Mouse (Mus musculus): ENCODE measurements around the gene Itsn2.
"Not testable (repeated sequence)": the region's sequence is repeated elsewhere in the genome, so short reads cannot be mapped to it uniquely, and the experiment has no call there.

Itsn2 gene

DNA sequence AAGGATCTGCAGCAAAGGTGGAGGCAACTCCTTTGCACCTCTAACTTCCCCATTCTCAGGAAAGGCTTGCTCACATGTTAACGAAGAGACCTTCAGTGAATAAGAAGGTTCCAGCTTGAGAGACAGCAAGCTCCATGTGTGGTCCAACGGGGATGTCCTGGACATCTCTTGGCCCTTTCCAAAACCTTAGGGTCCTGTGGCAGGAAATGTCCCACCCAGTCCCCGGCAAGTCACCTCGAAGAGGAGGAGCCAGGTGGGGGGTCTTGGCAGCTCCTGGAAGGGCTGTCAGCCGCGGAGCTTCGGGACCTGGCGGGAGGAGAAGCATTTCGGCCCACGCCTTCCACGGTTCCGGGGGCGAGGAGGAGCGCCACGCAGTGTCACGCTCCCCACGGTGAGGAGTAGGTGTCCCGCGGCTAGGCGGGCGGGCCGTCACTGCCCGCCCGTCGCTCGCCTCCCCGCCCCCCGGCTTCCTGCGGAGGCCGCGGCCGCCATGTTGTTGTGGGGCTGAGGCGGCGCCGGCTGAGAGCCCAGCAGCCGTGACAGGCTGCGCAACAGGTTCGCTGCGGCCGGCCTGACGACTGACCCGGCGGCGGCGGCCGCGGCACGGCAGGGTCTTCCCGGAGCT, at the start of gene Itsn2, which contains the start of gene Gm3625:
TSS of gene Itsn2 (plus strand) at position 98 of the 625 bp plus-strand sequence.
TSS of gene Gm3625 (minus strand) at position 387 of the 625 bp plus-strand sequence.
- DNase-seq = peak; percentile 80

DNA sequence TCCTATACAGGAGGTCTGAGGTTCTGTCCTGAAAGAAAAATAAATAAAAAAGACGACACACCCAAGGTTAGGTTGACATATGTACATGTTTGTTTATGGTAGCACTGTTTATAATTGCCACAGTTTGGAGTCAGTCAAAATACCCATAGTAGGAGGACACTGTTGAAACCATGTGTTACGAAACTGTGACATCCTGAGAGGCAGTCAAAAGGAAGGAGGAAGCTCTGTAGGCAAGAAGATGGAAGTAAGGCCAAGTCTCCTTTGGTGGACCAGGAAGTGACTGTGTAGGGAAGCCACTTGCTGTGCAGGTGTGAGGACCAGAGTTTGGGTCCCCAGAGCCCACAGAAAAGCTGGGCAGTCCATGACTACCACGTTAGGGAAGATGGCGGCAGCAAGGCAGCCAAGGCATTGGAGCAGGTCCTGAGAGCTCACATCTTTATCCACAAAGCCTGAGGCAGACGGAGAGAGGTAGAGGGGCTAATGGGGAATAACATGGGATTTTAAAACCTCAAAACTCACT, 48.0 kb upstream of the Itsn2 start:
- peak; percentile 58 for DNase-seq

DNA sequence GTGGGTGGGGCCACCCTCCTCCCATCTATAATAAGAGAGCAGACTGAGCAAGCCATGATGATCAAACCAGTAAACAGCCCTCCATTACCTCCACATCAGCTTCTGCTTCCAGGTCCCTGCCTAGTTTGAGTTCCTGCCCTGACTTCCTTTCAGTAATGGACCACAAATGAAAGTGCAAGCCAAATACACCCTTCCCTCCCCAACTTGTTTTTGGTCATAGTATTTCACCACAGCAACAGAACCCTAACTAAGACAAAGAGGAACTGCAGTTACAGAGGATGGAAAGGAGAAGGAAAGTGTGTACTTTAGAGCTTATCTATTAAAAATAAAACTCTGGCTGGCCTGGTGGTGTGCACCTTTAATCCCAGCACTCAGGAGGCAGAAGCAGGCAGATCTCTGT, 47.0 kb upstream of the Itsn2 start:
- peak; percentile 28 for DNase-seq

DNA sequence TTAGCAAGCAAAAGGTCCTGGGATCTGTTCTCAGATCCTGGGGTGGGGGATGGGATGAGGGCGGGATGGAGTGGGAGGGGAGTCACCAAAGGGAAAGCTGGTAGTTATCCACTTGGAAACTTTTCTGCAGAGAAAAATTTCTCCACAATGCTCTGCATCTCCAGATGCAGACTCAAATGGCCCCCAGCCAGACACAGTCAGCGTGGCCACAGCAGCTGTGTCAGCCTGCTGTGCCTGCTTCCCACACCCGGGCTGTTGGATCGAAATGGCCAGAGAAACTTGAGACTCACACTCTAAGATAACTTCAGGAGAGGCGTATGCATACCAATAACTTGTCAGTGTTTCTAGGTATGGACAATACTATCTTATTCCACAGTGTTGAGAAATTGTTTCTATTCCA, 45.9 kb upstream of the Itsn2 start:
- DNase-seq = peak; percentile 40

DNA sequence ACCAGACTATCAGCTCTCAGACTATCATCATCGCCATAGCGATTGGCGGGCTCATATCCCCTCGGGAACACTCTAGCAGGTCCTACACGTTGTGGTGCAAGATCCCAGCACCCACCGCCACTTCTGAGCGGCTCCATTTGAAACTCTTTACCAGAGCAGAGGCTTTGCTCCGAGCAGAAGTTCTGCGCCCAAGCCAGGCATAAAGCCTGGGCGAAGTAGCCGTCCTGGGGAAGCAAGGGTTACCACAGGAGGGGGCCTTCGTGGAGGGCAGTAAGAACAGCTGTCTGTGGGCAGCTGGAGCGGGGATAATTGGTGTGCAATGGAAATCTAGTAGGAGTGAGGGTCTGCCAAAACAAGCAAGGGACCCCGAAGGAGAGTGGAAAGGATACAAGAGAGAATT, 44.9 kb upstream of the Itsn2 start:
- DNase-seq = no peak

DNA sequence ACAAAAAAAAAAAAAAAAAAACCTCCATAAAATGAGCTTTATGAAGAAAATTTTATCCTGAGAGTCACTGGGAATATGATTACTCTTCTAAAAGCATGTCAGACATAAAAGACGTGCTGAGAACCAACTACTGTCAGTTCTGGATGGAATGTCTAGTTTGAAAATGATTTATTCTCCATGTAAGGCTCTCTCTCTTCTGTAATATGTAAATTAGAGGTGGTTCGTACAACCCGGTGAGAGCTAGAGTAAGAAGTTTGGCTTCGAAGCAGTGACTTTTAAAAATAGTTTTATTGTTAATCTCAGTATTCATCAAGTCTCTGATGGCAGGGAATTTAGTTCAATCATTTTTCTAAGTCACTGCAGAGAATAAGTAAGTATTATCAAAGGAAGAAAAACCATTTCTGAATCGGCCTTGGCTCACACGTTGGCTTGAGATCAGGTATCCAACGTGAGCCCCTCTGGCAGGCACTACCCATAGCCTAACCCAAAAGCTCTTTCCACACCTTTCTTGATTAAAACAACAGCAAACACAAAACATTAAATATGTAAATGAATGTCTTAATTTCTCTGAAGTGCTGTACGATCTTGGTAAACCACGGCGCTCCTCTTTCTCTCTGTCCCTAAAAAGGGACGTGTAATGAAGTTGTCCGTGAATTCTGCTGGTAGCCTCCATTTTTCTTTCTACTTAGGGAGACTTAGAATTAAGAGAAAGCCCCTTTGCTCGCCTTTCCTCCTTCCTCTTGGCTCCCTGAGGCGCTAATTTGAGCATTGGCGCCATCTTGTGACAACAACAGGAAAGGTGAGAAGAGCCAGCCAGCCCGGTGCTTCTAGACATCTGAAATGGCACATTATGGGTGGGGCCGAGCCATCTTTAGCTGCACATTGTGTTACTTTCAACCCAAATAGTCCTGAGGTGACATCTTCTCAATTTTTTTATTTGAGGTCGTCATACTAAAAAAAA, 44.1 kb upstream of the Itsn2 start:
- peak; percentile 87 for DNase-seq

DNA sequence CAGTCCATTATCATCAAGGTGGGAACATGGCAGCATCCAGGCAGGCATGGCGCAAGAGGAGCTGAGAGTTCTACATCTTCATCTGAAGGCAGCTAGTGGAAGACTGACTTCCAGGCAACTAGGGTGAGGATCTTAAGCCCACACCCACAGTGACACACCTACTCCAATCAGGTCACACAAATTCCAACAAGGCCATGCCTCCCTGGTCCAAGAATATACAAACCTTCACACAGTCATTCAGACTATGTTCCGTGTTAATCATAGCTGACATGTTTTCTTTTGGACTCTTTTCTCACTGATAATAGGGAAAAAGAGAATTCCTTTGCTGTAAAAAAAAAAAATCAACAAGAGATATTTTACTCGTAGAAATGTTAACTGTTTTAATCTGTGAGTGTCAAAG, 38.7 kb upstream of the Itsn2 start:
- not testable (repeated sequence) for DNase-seq

DNA sequence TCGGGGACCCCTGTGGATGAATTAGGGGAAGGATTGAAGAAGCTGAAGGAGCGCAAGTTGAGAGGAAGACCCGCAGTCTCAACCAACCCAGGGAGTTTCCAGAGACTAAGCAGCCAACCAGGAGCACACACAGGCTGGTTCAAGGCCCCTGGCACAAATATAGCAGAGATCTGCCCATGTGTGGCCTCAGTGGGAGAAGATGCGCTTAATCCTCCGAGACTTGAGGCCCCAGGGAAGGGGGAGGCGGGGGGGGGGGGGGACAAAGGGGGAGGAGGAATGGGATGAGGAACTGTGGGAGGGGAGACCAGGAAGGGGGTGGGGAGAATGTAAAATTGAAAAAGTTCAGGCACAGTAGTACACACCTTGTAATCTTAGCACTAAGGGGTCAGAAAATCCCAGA, 37.0 kb upstream of the Itsn2 start:
- DNase-seq = no peak

DNA sequence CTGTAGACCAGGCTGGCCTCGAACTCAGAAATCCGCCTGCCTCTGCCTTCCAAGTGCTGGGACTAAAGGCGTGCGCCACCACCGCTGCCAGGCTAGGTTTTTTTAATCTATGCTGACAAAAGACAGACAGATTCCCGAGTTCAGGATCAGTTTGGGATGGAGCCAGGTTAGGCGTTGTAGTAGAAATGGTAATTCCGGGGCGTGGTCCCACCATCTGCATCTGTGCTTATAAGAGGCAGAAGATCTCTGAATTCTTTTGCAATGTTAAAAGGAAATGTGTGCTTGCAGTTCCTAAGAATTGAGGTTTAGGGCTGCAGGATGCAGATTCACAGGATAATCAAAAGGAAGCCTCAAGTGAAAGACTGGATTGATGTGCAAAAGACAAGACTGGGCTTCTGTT, 35.5 kb upstream of the Itsn2 start:
- DNase-seq = no peak

DNA sequence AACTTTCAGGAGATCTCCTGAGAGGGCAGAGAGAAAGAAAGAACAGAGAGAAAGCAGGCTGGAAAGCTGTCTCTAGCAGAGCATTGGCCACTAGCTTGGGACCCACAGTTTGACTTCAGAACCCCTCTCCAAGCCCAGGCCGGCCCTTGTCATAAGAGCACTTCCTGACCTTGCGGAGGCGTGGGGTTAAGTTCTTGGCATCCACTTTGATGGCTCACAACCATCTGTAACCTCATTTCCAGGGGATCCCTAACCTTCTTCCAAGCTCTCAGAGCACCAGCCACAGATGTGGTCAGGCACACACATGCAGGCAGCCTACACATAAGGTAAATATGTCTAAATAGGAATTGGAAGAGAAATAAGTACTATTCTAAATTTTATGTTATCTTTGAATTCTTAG, 35.0 kb upstream of the Itsn2 start:
- no peak for DNase-seq

DNA sequence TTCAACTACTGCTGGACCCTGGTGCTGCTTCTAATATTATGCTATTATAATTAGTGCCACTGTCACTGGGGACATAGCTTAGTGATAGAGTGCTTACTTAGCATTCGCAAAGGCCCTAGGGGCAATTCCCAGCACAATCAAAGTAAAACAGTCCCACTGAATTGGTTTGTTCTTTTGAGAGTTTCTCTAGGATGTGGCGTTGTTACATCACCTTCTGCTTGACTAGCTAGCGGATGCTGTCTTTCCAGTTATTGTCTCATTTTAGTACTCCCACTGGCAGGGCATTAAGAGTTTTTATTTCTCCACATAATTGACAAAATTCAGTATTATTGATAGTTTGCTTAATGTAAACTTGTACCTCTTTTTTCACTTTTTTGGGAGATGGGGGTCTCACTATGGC, 34.4 kb upstream of the Itsn2 start:
- DNase-seq = no peak

DNA sequence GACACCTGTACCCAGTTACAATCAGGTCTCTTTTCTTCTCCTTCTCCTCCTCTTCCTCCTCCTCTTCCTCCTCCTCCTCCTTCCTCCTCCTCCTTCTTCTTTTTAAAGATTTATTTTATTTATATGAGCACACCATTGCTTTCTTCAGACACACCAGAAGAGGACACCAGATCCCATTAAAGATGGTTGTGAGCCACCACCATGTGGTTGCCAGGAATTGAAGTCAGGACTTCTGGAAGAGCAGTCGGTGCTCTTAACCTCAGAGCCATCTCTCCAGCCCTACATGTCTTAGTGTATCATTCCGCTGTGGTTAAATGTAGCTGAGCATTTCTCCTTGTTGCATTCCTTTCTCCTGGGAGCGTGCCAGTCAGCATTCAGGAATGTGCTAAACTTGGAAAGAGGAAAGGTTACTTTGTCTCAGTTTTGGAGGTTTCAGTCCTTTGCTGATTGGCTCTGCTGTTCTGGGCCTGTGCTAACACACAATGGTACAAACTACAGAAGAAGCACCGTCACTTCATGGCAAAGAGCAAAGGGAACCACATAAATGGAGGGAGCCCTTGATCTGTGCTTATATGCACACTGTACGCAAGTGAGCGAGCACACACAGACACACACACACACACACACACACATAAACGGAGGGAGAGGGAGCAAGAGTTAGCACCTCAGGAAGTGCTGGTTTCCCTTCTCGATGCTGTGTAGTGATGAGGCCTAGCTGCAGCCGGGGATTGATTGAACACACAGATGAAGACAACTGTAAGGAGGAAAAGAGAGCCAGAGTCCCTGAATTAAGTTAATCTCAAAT, 33.8 kb upstream of the Itsn2 start:
- peak; percentile 46 for DNase-seq

DNA sequence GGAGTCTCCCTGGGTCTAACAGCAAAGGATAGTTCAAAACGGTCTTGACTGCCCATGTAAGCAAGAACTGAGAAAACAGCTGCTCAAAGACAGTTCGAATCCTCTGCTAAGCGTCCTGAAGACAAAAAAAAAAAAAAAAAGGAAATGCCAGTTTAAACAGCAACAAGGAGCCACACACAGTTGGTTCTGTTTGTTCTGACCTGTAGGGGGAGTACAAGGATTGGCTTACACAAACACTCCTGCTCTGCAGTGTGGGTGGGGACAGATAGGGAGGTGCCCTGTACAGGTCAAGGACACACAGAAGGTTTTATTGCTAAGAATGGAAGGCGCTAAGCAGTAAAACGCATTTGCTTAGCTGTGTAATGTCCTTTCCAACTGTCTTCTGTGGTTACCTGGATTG, 20.6 kb upstream of the Itsn2 start:
- DNase-seq = peak; percentile 89

DNA sequence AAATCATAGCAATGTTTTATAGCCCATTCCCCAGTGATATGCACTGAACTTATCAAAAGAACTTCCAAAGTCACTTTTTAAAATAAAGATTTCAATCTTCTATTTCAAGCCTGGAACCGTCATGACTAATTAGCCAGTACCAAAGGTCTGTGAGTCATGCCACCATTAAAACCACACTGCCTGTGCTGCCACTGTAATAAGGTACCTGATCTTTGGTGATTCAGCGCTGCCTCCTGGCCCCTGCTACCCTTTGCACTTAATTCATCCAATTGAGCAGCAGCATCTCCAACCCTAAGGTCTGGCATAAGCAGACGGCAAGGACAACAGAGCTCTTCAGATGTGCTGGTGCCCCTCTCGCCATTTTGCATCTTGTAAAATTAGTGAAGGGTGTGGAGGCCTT, 18.4 kb upstream of the Itsn2 start:
- no peak for DNase-seq

DNA sequence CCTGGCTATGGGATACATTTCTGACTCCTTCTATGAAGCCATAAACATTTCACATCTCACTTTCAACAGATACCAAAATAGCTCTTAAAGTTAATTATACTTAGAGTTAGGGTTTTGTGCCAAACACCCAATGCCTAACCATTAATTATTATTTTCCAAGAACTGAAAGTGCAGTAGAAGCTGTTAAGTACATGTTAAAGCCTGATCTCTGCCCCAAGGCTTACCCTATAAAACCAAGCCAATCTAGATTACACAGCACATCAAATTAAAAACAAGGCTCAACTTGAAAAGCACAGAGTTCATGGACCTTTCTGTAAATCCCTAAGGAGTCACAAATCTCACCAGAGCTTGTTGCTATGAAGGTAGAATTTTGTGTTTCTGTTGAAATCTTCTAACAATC, 10.1 kb upstream of the Itsn2 start:
- DNase-seq = no peak

DNA sequence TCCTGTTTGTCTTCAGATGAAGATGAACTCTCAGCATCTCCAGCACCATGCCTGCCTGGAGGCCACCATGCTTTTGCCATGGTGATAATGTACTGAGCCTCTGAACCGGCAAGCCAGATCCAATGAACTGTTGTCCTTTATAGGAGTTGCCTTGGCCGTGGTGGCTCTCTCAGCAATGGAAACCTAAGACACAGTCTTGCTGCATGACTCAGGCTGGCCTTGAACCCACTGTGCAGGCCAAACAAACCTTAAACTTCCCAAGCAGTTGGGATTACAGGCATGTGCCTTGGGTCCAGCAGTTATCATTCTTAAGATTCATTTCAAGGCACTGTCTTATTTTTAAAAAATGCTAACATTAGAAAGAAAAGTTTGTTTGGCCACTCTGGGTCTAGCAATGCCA, 4.6 kb upstream of the Itsn2 start:
- no peak for DNase-seq

DNA sequence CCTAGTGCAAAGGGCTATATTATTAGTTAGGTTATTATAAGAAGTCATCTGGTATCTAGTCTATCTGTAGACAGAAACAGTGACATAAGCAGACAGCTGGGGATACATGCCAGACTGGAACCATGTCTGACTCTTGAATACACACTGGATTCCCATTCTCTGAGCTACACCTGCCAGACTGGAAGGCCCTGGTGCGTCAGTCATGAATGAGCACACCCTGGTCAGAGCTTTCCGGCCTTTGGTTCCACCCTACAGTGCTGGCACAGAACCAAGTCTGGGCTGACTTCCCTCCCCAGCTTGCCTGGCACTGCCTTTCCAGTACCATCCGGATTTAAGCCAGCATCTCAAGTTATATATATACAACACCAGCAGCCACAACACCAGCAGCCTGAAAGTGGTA, 3.8 kb upstream of the Itsn2 start:
- peak; percentile 74 for DNase-seq

DNA sequence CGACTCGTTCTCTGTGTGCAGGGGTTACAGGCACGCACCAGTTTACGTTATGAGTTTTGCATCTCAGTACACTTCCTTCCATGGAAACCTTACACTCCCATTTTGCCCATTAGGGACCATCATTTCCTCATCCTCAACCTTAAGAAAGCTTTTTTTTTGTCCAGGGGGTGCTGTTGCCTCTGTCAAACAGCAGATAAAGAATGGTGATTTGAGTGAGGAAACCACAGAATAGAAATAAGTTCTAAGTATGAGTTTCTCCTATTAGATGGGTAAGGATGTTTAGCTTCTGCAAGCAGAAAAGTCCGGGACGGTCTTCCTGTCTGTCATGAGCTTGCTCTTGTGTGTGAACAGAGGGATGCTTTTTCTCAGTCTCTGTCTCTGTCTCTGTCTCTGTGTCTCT, 413 bp upstream of the Itsn2 start:
- DNase-seq = no peak

DNA sequence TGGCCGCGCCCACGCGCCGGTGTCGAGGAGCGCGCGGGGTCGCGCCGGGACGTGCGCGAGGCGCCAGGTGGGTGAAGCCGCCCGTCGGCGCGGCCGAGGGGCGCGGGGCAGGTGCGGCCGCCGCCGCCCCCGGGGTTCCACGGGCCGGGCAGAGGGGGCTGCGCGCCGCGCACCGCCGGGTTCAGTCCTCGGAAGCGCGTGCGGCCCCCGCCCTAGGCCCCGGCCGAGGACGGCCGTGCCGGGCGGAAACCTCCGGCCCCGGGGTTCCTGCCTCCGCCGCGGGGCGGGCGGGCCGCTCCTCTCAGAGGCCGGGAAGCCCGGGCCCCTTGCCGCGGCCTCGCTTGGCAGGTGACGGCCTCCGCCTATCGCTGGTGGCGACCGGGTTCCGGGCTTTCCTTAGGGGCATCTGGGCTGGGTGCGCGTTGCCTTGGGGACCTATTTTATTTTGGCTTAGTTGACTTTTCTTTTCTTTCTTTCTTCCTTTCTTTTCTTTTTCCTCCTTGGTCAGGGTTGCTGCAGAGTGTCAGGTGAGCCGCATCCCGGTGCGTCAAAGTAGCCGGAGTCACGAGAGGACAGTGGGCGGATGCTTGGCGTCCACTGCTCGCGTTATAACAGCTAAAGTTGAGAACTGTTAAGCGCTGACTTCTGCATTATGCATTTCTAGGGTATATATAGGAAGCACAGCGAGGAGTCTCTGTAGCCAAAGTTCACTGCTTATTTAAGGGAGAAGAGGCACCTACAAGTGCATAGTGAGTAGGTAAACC, 910 bp downstream of the Itsn2 start:
- DNase-seq = peak; percentile 63

DNA sequence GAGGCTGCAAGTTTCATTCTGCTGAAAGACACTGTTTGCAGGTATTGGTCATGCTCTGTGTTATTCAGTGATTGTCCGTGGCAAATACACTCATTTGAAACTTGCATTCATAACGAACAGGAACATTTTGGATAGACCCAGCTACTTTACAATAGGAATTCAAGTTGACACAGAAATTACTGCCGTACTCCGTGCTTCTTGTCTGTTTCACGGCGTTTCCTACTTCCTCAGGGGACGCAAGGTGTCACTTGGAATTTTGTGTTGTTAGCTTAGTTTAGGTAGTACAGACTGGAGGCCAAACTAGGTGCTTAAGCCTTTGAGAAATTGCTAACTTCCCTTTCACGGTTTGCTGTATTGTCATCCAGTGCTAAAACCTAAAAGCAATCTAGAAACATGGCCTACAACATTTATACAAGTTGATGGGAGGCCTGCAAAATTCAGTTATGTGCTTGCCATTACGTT, 1.5 kb downstream of the Itsn2 start:
- no peak for DNase-seq

DNA sequence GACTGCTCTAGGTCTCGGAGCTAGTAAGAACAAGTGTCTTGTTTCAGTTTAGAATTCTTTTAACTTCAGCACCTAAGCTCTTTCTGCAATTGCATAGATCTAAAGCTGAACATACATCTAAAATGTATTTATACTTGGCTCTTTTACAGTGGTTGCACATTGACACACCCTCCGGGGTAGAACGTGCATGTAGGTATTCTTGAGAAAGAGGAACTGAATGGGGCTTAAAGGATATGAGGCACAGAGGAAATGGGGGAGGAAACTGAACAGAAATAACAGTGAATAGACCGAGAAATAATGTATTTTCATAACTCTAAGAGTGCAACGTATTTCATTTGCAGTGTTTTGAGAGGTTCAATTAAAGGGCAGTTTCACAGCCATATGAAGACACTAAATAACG, 2.6 kb downstream of the Itsn2 start:
- DNase-seq = peak; percentile 32

All from lung, postnatal 36 days (tissue).